Mouse (Mus musculus): ENCODE data around the gene Gm8267. TPM values are rescaled to one million over a fixed set of nuclear protein-coding genes. Genes with fewer than 3 reads are reported as not detected.
"Not testable (repeated sequence)": the region's sequence is repeated elsewhere in the genome, so short reads cannot be mapped to it uniquely, and the experiment has no call there.

Gene Gm8267
- polyA plus RNA-seq (2015; fragmentation: Nextera tagmentation; extraction: Ambion mirVana) = not detected in 2 replicates

- no peak within 1 kb of the TSS for H3K4me2 ChIP-seq (replicated peaks)
- H3K36me3 ChIP-seq = no peaks in the 10 kb centered on the region
- H3K9ac ChIP-seq (replicated peaks) = no peak within 1 kb of the TSS
- 77% methylated on average over 3 of the region's 3 CpGs for WGBS
- H3K4me1 ChIP-seq = no peaks in the 10 kb centered on the region
- no peaks in the 10 kb centered on the region for H3K9me3 ChIP-seq
- ATAC-seq (replicated peaks) = no peak
- no peak within 1 kb of the TSS for H3K27ac ChIP-seq (replicated peaks)
- H3K27me3 ChIP-seq = no peaks in the 10 kb centered on the region
- H3K4me3 ChIP-seq = no peak within 1 kb of the TSS
Measured at GRCm38 (mm10) chr14:44750240-44750639, at the start of gene Gm8267. Gm8267 (minus strand) TSS chr14:44750340.

DNA sequence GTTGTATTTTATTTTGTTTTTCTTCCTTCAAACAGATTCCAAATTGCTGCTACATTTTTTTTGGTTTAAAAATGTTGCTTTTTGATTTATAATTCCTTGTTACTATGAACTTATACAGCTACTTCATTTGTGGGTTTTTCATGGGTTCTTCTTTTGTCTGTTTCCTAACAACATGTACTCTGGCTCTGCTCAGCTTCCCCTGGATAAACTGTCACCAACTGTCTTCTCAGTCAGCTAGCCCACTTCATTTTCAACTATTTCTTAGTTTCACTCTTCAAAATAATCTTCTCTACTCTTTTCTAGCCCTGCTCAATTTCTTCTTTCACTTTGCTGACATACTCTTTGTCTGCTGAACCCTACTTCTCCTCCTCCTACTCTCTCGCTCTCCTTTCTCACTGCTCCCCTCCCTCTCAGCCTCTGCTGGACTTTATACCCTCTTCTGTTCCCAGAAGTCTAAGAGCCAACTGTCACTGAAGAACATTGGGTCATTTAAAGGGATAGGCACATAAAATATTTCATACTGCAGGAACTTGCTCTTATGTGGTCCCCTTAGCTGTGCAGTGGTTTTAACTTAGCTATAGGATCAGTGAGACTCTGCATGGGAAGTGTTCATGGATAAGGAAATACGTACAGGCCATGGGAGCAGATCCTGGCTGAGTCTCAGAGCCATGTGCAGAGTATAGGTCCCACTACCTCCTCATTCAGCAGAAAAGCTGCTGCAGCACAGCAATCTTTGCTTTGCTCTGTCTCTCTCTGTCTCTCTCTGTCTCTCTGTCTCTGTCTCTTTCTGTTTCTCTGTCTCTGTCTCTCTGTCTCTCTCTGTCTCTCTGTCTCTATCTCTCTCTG is 39.6 kb upstream of the Gm8267 start:
- 63% methylated on average over 2 of the region's 2 CpGs for WGBS
- H3K4me2 ChIP-seq (replicated peaks); H3K4me1 ChIP-seq; H3K27ac ChIP-seq (replicated peaks); H3K36me3 ChIP-seq; H3K4me3 ChIP-seq; H3K9ac ChIP-seq (replicated peaks); H3K27me3 ChIP-seq; H3K9me3 ChIP-seq; ATAC-seq (replicated peaks): not testable (repeated sequence)

DNA sequence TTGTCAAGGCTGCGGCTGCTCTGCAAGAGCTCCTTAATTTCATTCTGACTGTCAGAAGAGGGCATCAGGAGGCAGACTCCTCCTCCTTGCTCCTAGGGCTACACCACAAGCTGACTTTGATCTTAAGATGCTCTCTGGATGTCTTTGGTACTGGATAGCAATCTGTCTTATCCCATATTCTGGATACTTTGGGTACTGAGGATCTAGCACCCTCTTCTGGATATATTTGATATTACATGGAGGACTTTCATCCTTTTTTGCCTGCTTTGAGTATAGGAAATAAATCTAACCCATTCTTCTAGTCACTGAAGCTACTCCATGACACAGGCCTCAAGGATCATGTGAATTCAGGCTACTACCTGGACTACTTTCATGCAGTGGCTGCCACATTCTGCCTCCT is 7.4 kb downstream of the Gm8267 start:
- H3K36me3 ChIP-seq; H3K9ac ChIP-seq (replicated peaks); H3K27me3 ChIP-seq; H3K4me3 ChIP-seq; H3K27ac ChIP-seq (replicated peaks); H3K4me1 ChIP-seq; H3K4me2 ChIP-seq (replicated peaks); ATAC-seq (replicated peaks); H3K9me3 ChIP-seq: not testable (repeated sequence)
- WGBS = 90% methylated on average over 1 of the region's 1 CpGs

GRCm38 (mm10) chr14:44730711-44731110 is 19.4 kb downstream of the Gm8267 start:
- H3K9ac ChIP-seq (replicated peaks); H3K27ac ChIP-seq (replicated peaks); ATAC-seq (replicated peaks); H3K9me3 ChIP-seq; H3K27me3 ChIP-seq; H3K4me3 ChIP-seq; H3K36me3 ChIP-seq; H3K4me2 ChIP-seq (replicated peaks); H3K4me1 ChIP-seq: not testable (repeated sequence)

GRCm38 (mm10) chr14:44706356-44706755 is 43.8 kb downstream of the Gm8267 start, which contains the start of gene Gm8257:
Gm8257 (minus strand) TSS chr14:44706456.
- H3K27ac ChIP-seq (replicated peaks); H3K4me3 ChIP-seq; ATAC-seq (replicated peaks); H3K9me3 ChIP-seq; H3K4me2 ChIP-seq (replicated peaks); H3K4me1 ChIP-seq; H3K36me3 ChIP-seq; H3K27me3 ChIP-seq; H3K9ac ChIP-seq (replicated peaks): not testable (repeated sequence)
- WGBS = 84% methylated on average over 3 of the region's 3 CpGs

Other genes starting within 250 kb of the Gm8267 start
- not detected in 2 replicates for gene Gm17093, start 232.1 kb downstream of the Gm8267 start, polyA plus RNA-seq (2015; fragmentation: Nextera tagmentation; extraction: Ambion mirVana)
- gene Gm8247, start 167.2 kb downstream of the Gm8267 start, polyA plus RNA-seq (2015; fragmentation: Nextera tagmentation; extraction: Ambion mirVana) = not detected in 2 replicates
- gene Gm5624, start 122.4 kb downstream of the Gm8267 start, polyA plus RNA-seq (2015; fragmentation: Nextera tagmentation; extraction: Ambion mirVana) = not detected in 2 replicates
- gene Gm8257, start 43.9 kb downstream of the Gm8267 start, polyA plus RNA-seq (2015; fragmentation: Nextera tagmentation; extraction: Ambion mirVana) = not detected in 2 replicates
- 0.25 and 0.45 TPM in 2 replicates for gene Ptgdr, start 109.0 kb upstream of the Gm8267 start, polyA plus RNA-seq (2015; fragmentation: Nextera tagmentation; extraction: Ambion mirVana)
- 0.20 and 0.34 TPM in 2 replicates for gene Ptger2, start 237.9 kb upstream of the Gm8267 start, polyA plus RNA-seq (2015; fragmentation: Nextera tagmentation; extraction: Ambion mirVana)

Measured in forebrain, embryonic 15.5 days (tissue).